Mouse (Mus musculus) adrenal gland, adult 8-10 months (tissue): Measurements from ENCODE around the gene Fgg. TPM values are rescaled to one million over a fixed set of nuclear protein-coding genes. Genes with fewer than 3 reads are reported as not detected.

ENCODE experiments used
- DNase-seq: peaks from one replicate; pipeline ENCODE4 v3.0.0; 2022
- total RNA-seq, 4 experiments: library from RNA; stranded (reverse); gene quantifications; 2 replicates each; pipeline ENCODE4 v1.2.4; 2022

The Fgg gene
- 1 to 10 TPM in 1 of 4 experiments, under 1 TPM in 2, not detected in 1; 0.21 to 1.2 (median 0.67) TPM for total RNA-seq

- DNase-seq, result no peak
Observed at GRCm38 (mm10) chr3:83007557-83007956, at the start of gene Fgg. Fgg (plus strand) TSS chr3:83007724.

GRCm38 (mm10) chr3:82971046-82971445, 36.5 kb upstream of the Fgg start:
- DNase-seq, result no peak

- DNase-seq, result peak; percentile 17
Observed at GRCm38 (mm10) chr3:82980818-82981217, 26.7 kb upstream of the Fgg start.

GRCm38 (mm10) chr3:82981861-82982260, 25.7 kb upstream of the Fgg start:
- DNase-seq, result no peak

GRCm38 (mm10) chr3:82984840-82985239, 22.7 kb upstream of the Fgg start:
- DNase-seq, result no peak

- DNase-seq, result no peak
Observed at GRCm38 (mm10) chr3:82991963-82992362, 15.6 kb upstream of the Fgg start.

GRCm38 (mm10) chr3:82992956-82993355, 14.6 kb upstream of the Fgg start:
- DNase-seq, result no peak

- no peak for DNase-seq
Observed at GRCm38 (mm10) chr3:82995368-82995767, 12.2 kb upstream of the Fgg start.

- no peak for DNase-seq
Observed at GRCm38 (mm10) chr3:82996656-82997055, 10.9 kb upstream of the Fgg start.

- DNase-seq, result no peak
Observed at GRCm38 (mm10) chr3:82998772-82999463, 8.6 kb upstream of the Fgg start.

- DNase-seq, result no peak
Observed at GRCm38 (mm10) chr3:82999995-83000394, 7.5 kb upstream of the Fgg start.

GRCm38 (mm10) chr3:83002191-83002590, 5.3 kb upstream of the Fgg start:
- no peak for DNase-seq

GRCm38 (mm10) chr3:83003068-83003467, 4.5 kb upstream of the Fgg start:
- no peak for DNase-seq

GRCm38 (mm10) chr3:83004801-83005200, 2.7 kb upstream of the Fgg start:
- no peak for DNase-seq

GRCm38 (mm10) chr3:83010291-83010690, 2.8 kb downstream of the Fgg start:
- DNase-seq, result no peak

GRCm38 (mm10) chr3:83011136-83011535, 3.6 kb downstream of the Fgg start:
- no peak for DNase-seq

GRCm38 (mm10) chr3:83011565-83011964, 4.0 kb downstream of the Fgg start:
- DNase-seq, result no peak

- DNase-seq, result no peak
Observed at GRCm38 (mm10) chr3:83012636-83013035, 5.1 kb downstream of the Fgg start.

GRCm38 (mm10) chr3:83013951-83014350, 6.4 kb downstream of the Fgg start:
- DNase-seq, result no peak

- DNase-seq, result no peak
Observed at GRCm38 (mm10) chr3:83016236-83016635, 8.7 kb downstream of the Fgg start.

GRCm38 (mm10) chr3:83020387-83020786, 12.9 kb downstream of the Fgg start:
- no peak for DNase-seq

GRCm38 (mm10) chr3:83021176-83021575, 13.7 kb downstream of the Fgg start:
- no peak for DNase-seq

- DNase-seq, result no peak
Observed at GRCm38 (mm10) chr3:83025036-83025435, 17.5 kb downstream of the Fgg start.

GRCm38 (mm10) chr3:83025475-83026301, 18.2 kb downstream of the Fgg start, which contains the start of gene Fga:
Fga (plus strand) TSS chr3:83026076.
- DNase-seq, result no peak
